Mouse (Mus musculus) hindbrain, postnatal 0 days (tissue): ENCODE measurements around the gene Gnaz. TPM values are rescaled to one million over a fixed set of nuclear protein-coding genes. Genes with fewer than 3 reads are reported as not detected.

Experiments
- ATAC-seq: fragments of 200-750 bp; cut with Nextera tagmentation; 2 replicates; pipeline ENCODE4 v1.8.0; 2017; ENCODE audit warnings: mild to moderate bottlenecking, moderate TSS enrichment, moderate library complexity
- DNase-seq: peaks from one replicate; pipeline ENCODE4 v3.0.0-alpha.2; 2015; ENCODE audit warnings: low spot score
- H3K27ac ChIP-seq: fragments of 300-500 bp; sonication (generic); 2 replicates; pipeline ENCODE4 v1.5.1; 2014; ENCODE audit warnings: mild to moderate bottlenecking
- H3K27me3 ChIP-seq: fragments of 300-500 bp; sonication (generic); 2 replicates; pipeline ENCODE4 v1.6.1; 2014; ENCODE audit warnings: low read length, mixed read lengths; ENCODE audit not compliant: insufficient read depth
- H3K36me3 ChIP-seq: fragments of 300-500 bp; sonication (generic); 2 replicates; pipeline ENCODE4 v1.6.1; 2014; ENCODE audit warnings: low read length, mixed read lengths; ENCODE audit not compliant: insufficient read depth
- H3K4me1 ChIP-seq: fragments of 300-500 bp; sonication (generic); 2 replicates; pipeline ENCODE4 v1.6.1; 2014; ENCODE audit warnings: antibody characterized with exemption, low read length, mixed read lengths; ENCODE audit not compliant: insufficient read depth
- H3K4me2 ChIP-seq: fragments of 300-500 bp; sonication (generic); 2 replicates; pipeline ENCODE4 v1.6.1; 2014; ENCODE audit warnings: low read depth, mild to moderate bottlenecking, low read length, moderate library complexity, mixed read lengths
- H3K4me3 ChIP-seq: fragments of 300-500 bp; sonication (generic); 2 replicates; pipeline ENCODE4 v1.5.1; 2014; ENCODE audit warnings: low read length
- H3K9ac ChIP-seq: fragments of 300-500 bp; sonication (generic); replicated peaks from 2 replicates; pipeline ENCODE4 v1.6.1; 2014; ENCODE audit warnings: mild to moderate bottlenecking, low read length, moderate library complexity, mixed read lengths
- H3K9me3 ChIP-seq: fragments of 300-500 bp; sonication (generic); 2 replicates; pipeline ENCODE4 v1.6.1; 2016; ENCODE audit warnings: low read length, mixed read lengths
- CTCF ChIP-seq: IDR thresholded peaks from 2 replicates; pipeline ENCODE4 v1.5.1; 2016; ENCODE audit warnings: antibody characterized with exemption, control low read depth, low read depth
- WGBS: fragments of 180-500 bp; shearing (Covaris S2); extraction: QIAGEN DNeasy Blood & Tissue Kit; methylation state at CpG from one replicate; pipeline ENCODE4 v1.1.7; 2014; 5-methylcytosine and 5-hydroxymethylcytosine counted together
- polyA plus RNA-seq: library from polyadenylated mRNA; unstranded; fragments of >200 nt; fragmentation: Nextera tagmentation; extraction: Ambion mirVana; gene quantifications from 2 replicates; pipeline ENCODE4 v1.2.1, GENCODE M21; 2015
- total RNA-seq: library from RNA; depleted of rRNA; stranded (reverse); fragments of >200 nt; gene quantifications from 2 replicates; pipeline ENCODE4 v1.2.3, GENCODE M21; 2014

Gnaz gene
- total and polyA plus RNA-seq, 2 experiments from 2014 or later, result 99.9 to 166 TPM

GRCm38 (mm10) chr10:74934521-74934920 lies 32.5 kb upstream of the Gnaz start:
- Histone ChIP-seq H3K9ac (no peak overlapping the region), H3K4me3 (no peak overlapping the region), H3K4me2 (no peak overlapping the region), H3K36me3 (no peaks in the 10 kb centered on the region), H3K27me3 (no peaks in the 10 kb centered on the region), H3K4me1 (no peaks in the 10 kb centered on the region), H3K9me3 (no peaks in the 10 kb centered on the region), H3K27ac (no peak overlapping the region)
- 86% methylated on average over 12 of the region's 12 CpGs for WGBS
- DNase-seq (no peak), ATAC-seq (no peak)
- TF ChIP-seq CTCF, result no peak

GRCm38 (mm10) chr10:74935016-74935415 lies 32.0 kb upstream of the Gnaz start:
- DNase-seq (peak; percentile 70), ATAC-seq (no peak)
- Histone ChIP-seq H3K9me3 (no peaks in the 10 kb centered on the region), H3K27ac (no peak overlapping the region), H3K9ac (no peak overlapping the region), H3K36me3 (no peaks in the 10 kb centered on the region), H3K4me1 (no peaks in the 10 kb centered on the region), H3K4me2 (no peak overlapping the region), H3K27me3 (no peaks in the 10 kb centered on the region), H3K4me3 (no peak overlapping the region)
- TF ChIP-seq CTCF, result peak; percentile 68
- WGBS, result 25% methylated on average over 6 of the region's 6 CpGs

DNA sequence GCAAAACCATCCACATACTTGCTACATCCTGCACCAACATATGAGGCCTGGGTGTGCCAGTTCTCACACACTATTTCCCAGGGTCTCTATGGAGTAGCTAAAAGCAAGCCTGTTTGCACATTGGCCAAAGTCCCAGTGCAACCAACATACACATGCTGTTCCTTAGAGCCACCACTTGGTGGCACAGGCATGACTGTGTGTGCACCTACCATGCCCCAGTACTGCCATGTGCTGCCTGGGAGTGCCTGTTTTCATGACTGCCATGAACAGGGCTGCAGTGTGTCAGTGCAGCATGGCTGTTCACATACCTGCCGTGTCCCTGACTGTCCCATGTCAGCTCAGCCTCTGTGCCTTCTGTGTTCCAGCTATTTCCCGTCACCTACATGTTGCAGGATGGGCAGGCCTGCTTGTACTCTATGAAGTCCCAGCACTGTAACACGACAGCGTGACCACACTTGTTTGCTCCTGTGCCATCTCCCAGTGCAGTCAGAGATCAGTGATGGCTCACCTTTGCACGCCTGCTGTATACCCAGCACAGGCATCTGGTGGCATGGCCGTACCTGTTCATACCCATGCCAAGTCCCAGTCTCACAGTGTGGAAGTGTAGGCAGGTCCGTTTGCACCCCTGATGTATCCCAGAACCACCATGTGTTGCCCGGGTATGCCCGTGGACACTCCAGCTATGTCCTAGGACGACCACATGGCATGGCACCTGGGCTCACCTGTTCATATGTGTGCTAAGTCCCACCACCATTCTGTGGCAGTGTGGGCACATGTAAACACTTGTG lies 29.8 kb upstream of the Gnaz start:
- 82% methylated on average over 10 of the region's 10 CpGs for WGBS
- Histone ChIP-seq H3K36me3 (no peaks in the 10 kb centered on the region), H3K4me2 (no peak overlapping the region), H3K9ac (no peak overlapping the region), H3K27ac (no peak overlapping the region), H3K4me3 (no peak overlapping the region), H3K4me1 (no peaks in the 10 kb centered on the region), H3K27me3 (no peaks in the 10 kb centered on the region), H3K9me3 (no peaks in the 10 kb centered on the region)
- peak; percentile 47 for ATAC-seq
- peak; percentile 75 for DNase-seq
- peak; percentile 87 for TF ChIP-seq CTCF

GRCm38 (mm10) chr10:74938410-74938809 lies 28.6 kb upstream of the Gnaz start:
- H3K36me3 ChIP-seq, result no peaks in the 10 kb centered on the region
- no peak for ATAC-seq
- H3K9ac ChIP-seq, result no peak overlapping the region
- WGBS, result 70% methylated on average over 5 of the region's 5 CpGs
- DNase-seq, result no peak
- H3K4me2 ChIP-seq, result no peak overlapping the region
- no peak overlapping the region for H3K27ac ChIP-seq
- no peak overlapping the region for H3K4me3 ChIP-seq
- TF ChIP-seq CTCF, result peak; percentile 47
- H3K9me3 ChIP-seq, result no peaks in the 10 kb centered on the region
- H3K4me1 ChIP-seq, result no peaks in the 10 kb centered on the region
- no peaks in the 10 kb centered on the region for H3K27me3 ChIP-seq

- H3K27me3 ChIP-seq, result no peaks in the 10 kb centered on the region
- no peak overlapping the region for H3K4me3 ChIP-seq
- 53% methylated on average over 3 of the region's 3 CpGs for WGBS
- no peaks in the 10 kb centered on the region for H3K36me3 ChIP-seq
- no peak overlapping the region for H3K27ac ChIP-seq
- DNase-seq, result peak; percentile 40
- H3K9me3 ChIP-seq, result no peaks in the 10 kb centered on the region
- H3K4me1 ChIP-seq, result no peaks in the 10 kb centered on the region
- H3K9ac ChIP-seq, result no peak overlapping the region
- ATAC-seq, result 0 out of 2 replicates have a peak, but pooled peaks have one; percentile 22
- peak; percentile 69 for TF ChIP-seq CTCF
- no peak overlapping the region for H3K4me2 ChIP-seq
Observed at GRCm38 (mm10) chr10:74939300-74939699, 27.7 kb upstream of the Gnaz start.

- Histone ChIP-seq H3K9ac (no peak overlapping the region), H3K36me3 (no peaks in the 10 kb centered on the region), H3K4me2 (no peak overlapping the region), H3K27ac (no peak overlapping the region), H3K27me3 (no peaks in the 10 kb centered on the region), H3K9me3 (no peaks in the 10 kb centered on the region), H3K4me3 (no peak overlapping the region), H3K4me1 (no peaks in the 10 kb centered on the region)
- ATAC-seq (no peak), DNase-seq (peak; percentile 21)
- peak; percentile 37 for TF ChIP-seq CTCF
- 91% methylated on average over 1 of the region's 1 CpGs for WGBS
Observed at GRCm38 (mm10) chr10:74940795-74941194, 26.2 kb upstream of the Gnaz start.

DNA sequence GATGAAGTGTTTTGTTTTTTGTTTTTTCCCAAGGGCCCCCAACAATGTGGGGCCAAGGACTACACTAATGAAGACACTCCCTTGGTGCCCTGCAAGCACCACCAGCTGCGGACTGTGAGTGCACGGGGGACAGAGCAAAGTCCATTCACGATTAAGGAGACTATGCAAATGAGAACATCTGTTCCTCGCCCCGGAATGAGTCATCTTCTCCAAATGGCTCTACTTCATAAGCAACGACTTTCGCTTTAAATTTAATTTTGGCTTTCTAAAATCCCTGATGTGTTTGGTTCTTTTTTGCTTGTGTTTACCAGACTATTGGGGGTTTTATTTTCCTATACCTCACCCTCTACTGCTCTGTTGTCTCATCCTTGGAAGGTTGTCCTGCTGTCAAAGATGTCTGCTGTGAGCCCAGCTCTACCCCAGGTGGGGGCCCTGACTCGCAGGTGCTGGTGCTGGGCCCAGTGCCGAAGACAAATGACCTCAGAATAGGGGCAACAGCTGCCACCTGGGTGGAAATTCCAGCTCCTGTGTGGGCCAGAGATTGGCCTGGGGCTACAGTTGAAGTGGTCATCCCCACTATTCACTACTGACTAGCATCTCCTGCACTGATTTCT lies 14.0 kb upstream of the Gnaz start:
- TF ChIP-seq CTCF, result no peak
- H3K27ac ChIP-seq, result no peak overlapping the region
- no peaks in the 10 kb centered on the region for H3K9me3 ChIP-seq
- 28% methylated on average over 9 of the region's 9 CpGs for WGBS
- no peaks in the 10 kb centered on the region for H3K36me3 ChIP-seq
- H3K4me2 ChIP-seq, result no peak overlapping the region
- no peaks in the 10 kb centered on the region for H3K4me1 ChIP-seq
- no peaks in the 10 kb centered on the region for H3K27me3 ChIP-seq
- ATAC-seq, result no peak
- H3K9ac ChIP-seq, result no peak overlapping the region
- DNase-seq, result peak; percentile 9
- H3K4me3 ChIP-seq, result no peak overlapping the region
